Mouse (Mus musculus): Measurements from ENCODE around the gene Shf. TPM values are rescaled to one million over a fixed set of nuclear protein-coding genes. Genes with fewer than 3 reads are reported as not detected.

The Shf gene
- total RNA-seq, 2 experiments from 2014 or later, result 5.0 to 6.1 TPM

DNA sequence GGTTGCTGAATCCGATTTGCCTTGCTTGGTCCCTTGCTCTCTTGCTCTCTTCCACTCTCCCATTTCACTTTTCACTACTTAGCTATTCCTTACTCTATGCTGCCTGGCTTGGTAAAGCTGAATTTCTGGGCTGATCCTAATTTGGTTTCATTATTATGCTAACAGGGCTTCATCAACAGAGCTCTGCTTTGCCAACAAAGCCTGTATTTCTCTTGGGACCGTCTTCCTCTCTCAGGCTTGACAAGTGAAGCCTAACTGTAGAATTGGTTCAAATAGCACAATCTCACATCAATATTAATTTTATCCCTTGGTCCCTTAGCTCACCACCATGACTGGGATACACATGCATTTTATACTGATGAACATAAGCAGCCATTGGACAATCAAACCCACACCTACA is 57.4 kb downstream of the Shf start:
- intact Hi-C loops (cut with DNase I), result no loop called here
- DNase-seq, result no peak

DNA sequence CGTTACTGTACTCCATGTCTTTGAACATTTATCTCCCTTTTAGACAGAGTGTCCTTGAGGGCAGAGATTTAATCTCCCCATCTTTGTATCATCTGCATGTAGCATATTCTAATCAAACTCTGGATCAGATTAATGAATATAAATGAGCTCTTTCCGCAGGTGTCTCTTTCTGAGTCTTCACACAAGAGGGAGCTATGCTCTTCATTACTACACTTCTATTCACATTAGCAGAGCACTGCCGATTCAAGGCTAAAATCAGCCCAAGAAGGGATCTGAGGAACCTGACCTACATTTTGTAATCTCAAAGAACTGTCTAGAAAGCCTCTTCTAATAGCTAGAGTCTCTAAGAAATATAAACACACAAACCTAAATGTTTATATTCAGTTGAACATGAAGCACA is 59.3 kb downstream of the Shf start:
- no peak for DNase-seq
- intact Hi-C loops (cut with DNase I), result no loop called here

DNA sequence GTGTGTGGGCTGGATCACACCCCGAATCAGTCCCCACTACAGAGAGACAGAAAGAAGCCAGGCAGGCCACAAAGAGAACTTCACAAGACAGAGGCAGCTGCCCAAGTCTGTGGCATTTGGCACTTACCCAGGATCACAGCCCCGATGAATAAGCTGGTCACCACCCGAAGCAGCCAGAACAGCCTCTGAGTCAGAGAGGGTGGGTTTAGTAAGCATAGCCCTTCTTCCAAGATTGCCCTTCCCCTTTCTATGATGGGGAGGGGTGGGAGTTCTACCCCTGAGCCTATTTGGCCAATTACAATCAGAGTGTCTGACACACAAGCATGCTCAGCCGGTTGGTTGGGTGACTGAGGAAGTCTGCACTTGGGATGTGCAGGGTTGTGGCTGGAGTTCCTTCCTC is 62.8 kb downstream of the Shf start:
- intact Hi-C loops (cut with DNase I), result no loop called here
- DNase-seq, result no peak

DNA sequence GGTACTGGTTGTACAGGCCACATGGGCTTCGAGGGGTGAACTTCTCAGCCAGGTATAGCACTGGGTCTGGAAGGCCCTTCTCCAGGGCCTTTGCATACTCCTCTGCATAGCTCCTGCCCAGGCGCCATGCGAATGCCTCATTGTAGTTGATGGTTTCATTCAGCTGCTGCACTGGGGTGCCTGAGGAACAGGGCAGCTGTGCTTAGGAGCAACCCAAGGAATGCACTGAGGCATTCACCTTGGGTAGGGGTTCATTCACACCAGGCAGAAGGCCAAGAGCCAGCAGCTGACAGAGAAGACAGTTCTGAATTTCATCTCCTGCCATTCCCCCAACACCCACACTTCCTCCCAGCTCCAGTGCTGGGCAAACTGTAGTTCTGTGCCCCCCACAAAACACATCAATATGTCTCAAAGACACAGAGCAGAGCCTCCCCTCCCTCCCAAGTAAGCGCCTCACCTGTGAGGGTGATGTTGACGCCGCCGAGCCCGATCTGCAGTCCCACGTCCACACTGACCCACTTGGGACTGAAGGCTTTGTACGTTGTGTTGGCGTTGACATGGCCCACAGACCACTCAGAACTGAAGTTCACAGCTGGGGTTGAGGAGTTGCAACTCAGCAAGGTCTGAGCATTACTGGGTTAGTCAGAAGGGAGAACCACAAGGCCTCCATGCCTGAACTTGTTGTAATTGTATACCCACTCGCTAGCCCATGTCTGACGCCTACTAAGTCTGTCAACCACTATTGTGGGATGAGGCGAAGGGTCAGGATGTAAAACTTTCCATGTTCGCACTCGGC is 63.7 kb downstream of the Shf start:
- intact Hi-C loops (cut with DNase I), result no loop called here
- no peak for DNase-seq

DNA sequence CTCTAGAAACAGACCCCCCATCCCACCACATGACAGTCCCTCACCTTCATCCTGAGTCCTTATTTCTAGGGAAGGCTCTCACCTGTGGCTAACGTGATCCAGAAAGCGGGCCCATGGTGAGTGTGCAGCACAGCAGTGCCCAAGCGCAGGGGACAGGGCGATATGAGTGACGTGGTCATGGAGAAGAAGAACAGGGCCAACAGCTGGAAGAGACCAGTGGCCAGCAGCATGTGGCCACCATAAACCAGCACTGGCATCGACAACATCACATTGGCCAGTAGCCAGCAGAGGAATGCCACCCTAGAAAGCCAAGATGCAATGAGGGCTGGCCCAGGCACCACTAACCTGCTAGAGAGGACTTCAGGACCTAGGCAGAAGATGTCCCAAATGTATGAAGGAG is 64.4 kb downstream of the Shf start:
- intact Hi-C loops (cut with DNase I), result loop anchor here (5.0 kb wide), 2 partner anchors 62 to 232 kb away; no protein-coding TSS in a partner anchor
- no peak for DNase-seq

DNA sequence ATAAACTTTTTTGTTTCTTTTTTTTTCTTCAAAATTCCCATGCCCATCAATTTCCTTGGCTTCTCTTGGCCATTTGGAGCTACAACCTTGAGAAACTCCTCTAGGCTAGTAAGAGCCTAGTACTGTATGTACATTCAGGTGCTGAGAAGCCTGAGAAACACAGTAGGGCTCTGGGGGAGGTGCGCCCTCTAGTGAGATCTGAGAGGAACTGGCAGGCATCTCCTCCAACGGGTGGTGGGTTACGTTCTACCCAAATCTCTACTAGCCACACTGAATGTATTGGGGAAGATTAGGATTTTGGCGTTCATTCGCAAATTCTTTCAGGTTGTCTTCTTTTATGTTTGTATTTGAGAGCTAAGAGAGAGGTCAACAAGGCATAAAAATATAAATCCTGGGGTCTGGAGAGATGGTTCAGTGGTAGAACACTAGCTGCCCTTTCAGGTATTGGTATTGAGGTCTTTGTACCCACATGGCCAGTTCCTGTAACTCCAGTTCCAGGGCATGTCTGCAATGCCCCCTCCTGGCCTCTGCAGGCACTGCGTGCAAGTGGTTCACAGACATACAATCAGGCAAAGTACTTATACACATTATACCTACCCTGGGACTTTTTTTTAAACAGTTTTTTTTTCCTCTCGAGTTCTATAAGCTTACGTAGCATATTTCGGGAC is 66.3 kb downstream of the Shf start:
- DNase-seq, result peak; percentile 52 to 55
- intact Hi-C loops (cut with DNase I), result loop anchor here (2.0 to 5.0 kb wide), 3 partner anchors 60 to 230 kb away; no protein-coding TSS in a partner anchor

DNA sequence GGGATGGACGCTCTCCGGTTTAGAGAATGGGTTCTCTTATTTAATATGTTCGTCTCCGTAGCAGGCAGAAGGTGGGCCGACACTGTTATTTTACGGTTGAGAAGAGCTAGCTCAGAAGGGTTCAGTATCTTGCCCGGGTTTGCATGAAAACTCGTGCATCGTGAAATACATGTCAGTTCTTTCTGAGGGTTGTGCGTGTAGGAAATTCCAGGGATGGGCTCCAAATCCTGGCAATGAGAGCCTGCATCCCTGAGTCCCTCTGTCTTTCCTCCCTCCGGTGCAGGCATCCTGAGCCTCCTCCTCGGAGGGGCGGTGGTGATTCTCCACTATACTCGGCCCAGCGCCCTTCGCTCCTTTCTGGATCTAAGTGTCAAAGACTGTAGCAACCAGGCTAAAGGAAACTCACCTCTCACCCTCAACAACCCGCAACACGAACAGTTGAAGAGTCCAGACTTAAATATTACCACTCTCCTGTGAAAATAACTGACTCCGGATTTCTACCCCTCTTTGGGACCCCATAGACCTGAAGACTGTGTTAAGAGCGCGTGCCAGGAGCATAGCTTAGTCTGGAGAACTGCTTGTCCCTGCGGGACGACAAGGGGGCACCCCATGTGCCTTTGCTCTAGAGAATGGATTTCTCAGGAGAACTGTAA is 66.9 kb downstream of the Shf start:
- no peak for DNase-seq
- intact Hi-C loops (cut with DNase I), result loop anchor here (2.0 to 5.0 kb wide), 3 partner anchors 60 to 230 kb away; no protein-coding TSS in a partner anchor

DNA sequence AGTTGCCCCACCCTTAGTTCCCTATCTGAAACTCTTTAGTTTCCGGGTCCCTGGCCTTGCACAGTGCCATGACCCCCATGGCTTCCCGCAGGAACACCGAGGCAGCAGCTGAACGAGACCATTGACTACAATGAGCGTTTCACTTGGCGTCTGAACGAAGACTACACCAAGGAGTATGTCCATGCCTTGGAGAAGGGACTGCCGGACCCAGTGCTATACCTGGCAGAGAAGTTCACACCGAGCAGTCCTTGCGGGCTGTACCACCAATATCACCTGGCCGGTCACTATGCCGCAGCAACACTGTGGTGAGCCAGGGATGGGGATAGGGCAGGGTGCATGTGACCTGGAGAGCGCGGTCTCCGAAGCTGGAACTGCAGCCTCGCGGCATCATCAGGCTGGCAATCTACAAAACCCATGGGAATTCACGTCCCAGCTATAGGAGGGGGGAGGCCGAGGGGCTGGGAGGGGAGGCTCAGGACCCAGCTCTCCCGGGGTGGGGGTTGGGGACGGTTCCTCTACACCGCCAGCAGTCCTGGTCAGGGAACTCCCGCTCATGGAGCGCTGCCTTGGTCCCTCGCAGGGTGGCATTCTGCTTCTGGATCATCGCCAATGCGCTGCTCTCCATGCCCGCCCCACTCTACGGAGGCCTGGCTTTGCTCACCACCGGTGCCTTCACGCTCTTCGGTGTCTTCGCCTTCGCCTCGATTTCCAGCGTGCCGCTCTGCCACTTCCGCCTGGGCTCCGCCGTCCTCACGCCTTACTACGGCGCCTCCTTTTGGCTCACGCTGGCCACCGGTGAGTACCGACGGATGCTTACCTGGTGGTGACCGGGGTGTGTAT is 67.7 kb downstream of the Shf start:
- intact Hi-C loops (cut with DNase I), result loop anchor here (5.0 kb wide), 2 partner anchors 59 to 229 kb away; no protein-coding TSS in a partner anchor
- DNase-seq, result no peak

DNA sequence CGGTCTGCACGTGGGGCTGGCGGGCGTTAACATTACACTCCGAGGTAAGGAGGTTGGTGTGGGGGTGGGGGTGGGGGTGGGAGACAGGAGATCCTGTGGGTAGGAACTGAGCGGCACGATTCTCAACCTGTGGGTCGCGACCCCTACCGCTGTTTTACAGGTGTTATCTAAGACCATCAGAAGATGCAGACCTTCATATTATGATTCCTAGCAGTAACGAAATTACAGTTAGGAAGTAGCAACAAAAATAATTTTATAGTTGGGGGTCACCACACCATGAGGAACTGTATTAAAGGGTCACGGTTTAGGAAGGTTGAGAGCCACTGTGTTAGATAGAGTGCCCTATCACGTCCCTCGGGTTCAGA is 68.3 kb downstream of the Shf start:
- DNase-seq, result no peak
- intact Hi-C loops (cut with DNase I), result loop anchor here (5.0 kb wide), 2 partner anchors 58 to 228 kb away; no protein-coding TSS in a partner anchor

DNA sequence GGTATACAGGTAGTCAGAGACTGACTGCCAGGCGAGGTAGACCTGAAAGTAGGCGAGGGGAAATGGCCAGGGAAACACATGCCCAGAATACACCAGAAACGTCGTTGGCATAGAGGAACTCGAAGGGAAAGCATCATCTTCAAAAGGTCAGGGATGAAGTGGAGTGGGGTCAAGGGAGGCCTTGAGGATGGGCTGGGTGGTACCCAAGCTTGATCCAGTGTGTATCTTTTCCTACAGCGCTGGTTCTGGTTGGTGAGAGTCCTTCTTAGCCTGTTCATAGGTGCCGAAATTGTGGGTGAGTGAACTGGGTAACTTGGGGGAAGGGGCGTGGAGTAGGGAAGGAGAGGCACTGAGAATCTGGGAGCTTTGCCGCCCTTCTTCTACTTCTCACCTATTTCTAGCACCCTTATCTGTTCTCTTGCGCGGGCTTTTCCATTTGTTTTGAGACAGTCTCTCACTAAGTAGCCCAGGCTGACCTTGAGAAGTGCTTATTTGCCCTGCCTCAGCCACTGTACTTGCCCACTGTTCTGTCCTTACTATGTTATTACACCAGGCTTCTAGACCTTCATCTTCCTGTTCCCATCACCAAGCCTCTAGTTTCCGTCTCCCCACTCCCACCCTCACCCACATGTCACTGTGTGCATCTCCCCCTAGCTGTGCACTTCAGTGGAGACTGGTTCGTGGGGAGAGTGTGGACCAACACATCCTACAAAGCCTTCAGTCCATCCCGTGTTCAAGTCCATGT is 68.9 kb downstream of the Shf start:
- intact Hi-C loops (cut with DNase I), result loop anchor here (5.0 kb wide), 2 partner anchors 58 to 228 kb away; no protein-coding TSS in a partner anchor

More for the DNA sequence above, 68.9 kb downstream of the Shf start:
- no peak for DNase-seq

Other genes starting within 250 kb of the Shf start
- gene B2m, start 221.5 kb downstream of the Shf start, total RNA-seq (2021), result 100 to 1,000 TPM; 162 to 248 TPM
- gene Trim69, start 208.5 kb downstream of the Shf start, total RNA-seq (2021), result under 1 TPM in 1 of 2 experiments, not detected in 1; 0.14 TPM
- gene Patl2, start 183.0 kb downstream of the Shf start, total RNA-seq (2021), result not detected
- gene Terb2, start 182.9 kb downstream of the Shf start, total RNA-seq (2021), result not detected
- gene Sord, start 134.4 kb downstream of the Shf start, total RNA-seq (2021), result 100 to 1,000 TPM; 162 to 168 TPM
- under 1 TPM; 0.35 to 0.47 TPM for gene Duox2, start 70.7 kb downstream of the Shf start, total RNA-seq (2021)
- gene Duoxa2, start 70.3 kb downstream of the Shf start, total RNA-seq (2021), result not detected
- under 1 TPM in 1 of 2 experiments, not detected in 1; 0.39 TPM for gene Duoxa1, start 55.4 kb downstream of the Shf start, total RNA-seq (2021)
- gene Duox1, start 53.5 kb downstream of the Shf start, total RNA-seq (2021), result under 1 TPM; 0.17 to 0.27 TPM
- gene Slc28a2, start 57.3 kb upstream of the Shf start, total RNA-seq (2021), result 10 to 100 TPM; 21.7 to 22.4 TPM
- gene Gm14085, start 115.8 kb upstream of the Shf start, total RNA-seq (2021), result under 1 TPM; 0.54 to 0.72 TPM
- gene Gatm, start 242.1 kb upstream of the Shf start, total RNA-seq (2021), result 1 to 10 TPM; 4.1 to 4.4 TPM